In the genomic region with DNA sequence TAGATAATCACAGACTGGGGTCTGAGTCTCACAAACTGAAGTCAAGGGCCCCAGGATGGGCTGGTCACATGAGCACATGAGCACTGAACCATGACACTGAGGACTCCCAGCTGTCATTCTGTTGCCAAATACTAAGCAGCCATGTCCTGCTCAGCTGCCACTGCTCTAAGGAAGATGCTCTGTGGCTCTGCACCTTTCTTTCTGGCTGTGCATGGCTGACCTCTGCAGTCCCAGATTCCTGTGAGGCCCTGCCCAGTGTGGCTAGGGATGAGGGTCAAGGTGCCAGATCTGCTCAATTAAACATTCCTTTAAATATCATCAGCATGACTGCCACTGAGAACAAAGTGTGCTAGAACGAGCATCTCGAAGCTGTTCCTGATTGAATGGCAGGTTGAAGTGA, we compare ENCODE assay signal across 13 mouse cellular contexts.
DNase-seq lines count a peak whose midpoint lies in the region; ATAC-seq lines count a peak whose summit lies in the region.
"Had no signal": no experiment of that assay in that cellular context is flagged by ENCODE, and none has a peak within 500 bp of the region (broad histone marks: within the 10 kb centered on the region; RNA-seq: fewer than 3 reads in every experiment).

No protein-coding gene starts in this region.

- peaks cover 9% of the 10 kb centered on the region; the same call in 1 of the 2 replicates for H3K4me1 ChIP-seq in kidney, embryonic 16.5 days (ENCODE audit: insufficient read depth, low read length)
- peaks cover 9% of the 10 kb centered on the region for H3K4me1 ChIP-seq in neural tube, embryonic 14.5 days (ENCODE audit: control insufficient read depth, insufficient read depth, low read length)
- H3K4me1 ChIP-seq: heart, embryonic 13.5 days had no signal

- no peak overlapping the region for H3K9ac ChIP-seq in kidney, embryonic 16.5 days (replicated peaks; ENCODE audit: low read length)
- H3K9ac ChIP-seq in neural tube, embryonic 14.5 days (replicated peaks; ENCODE audit: low read depth, low read length) = no peak overlapping the region
- H3K9ac ChIP-seq: heart, embryonic 13.5 days had no signal

- no peak overlapping the region for H3K27ac ChIP-seq in kidney, embryonic 16.5 days (ENCODE audit: low read length)
- no peak overlapping the region for H3K27ac ChIP-seq in neural tube, embryonic 14.5 days (ENCODE audit: low read depth, low read length)
- H3K27ac ChIP-seq: heart, embryonic 13.5 days; left cerebral cortex, adult 2 months had no signal

- H3K4me2 ChIP-seq in kidney, embryonic 16.5 days (replicated peaks; ENCODE audit: low read depth, low read length) = no peak overlapping the region
- H3K4me2 ChIP-seq in neural tube, embryonic 14.5 days (ENCODE audit: low read depth, low read length) = no peak overlapping the region
- H3K4me2 ChIP-seq: heart, embryonic 13.5 days had no signal

- peak; percentile 90 for ATAC-seq in kidney, embryonic 16.5 days (ENCODE audit: low FRiP score, low TSS enrichment)
- ATAC-seq in neural tube, embryonic 14.5 days (ENCODE audit: low read depth) = 0 out of 2 replicates have a peak, but pooled peaks have one; percentile 25
- ATAC-seq in erythroblast, adult 5-6 weeks (replicated peaks; ENCODE audit: low FRiP score, poor library complexity, severe bottlenecking) = no peak
- ATAC-seq: inflammation-experienced regulatory T-cells, adult 6 months had no signal

- peak; percentile 15 to 17 for DNase-seq in cerebellum, postnatal 25 days
- DNase-seq in cerebellum, adult 9-10 months = no peak
- no peak for DNase-seq in kidney, postnatal 25 days
- DNase-seq in kidney, postnatal 10 days = peak; percentile 11
- DNase-seq in right cerebral cortex, adult 18-20 months = no peak
- DNase-seq: gastrocnemius, postnatal 14 days; thymus, postnatal 14 days had no signal

- WGBS in kidney, embryonic 16.5 days = 25% methylated on average over 2 of the region's 2 CpGs
- 51% methylated on average over 2 of the region's 2 CpGs for WGBS in neural tube, embryonic 14.5 days

- no peaks in the 10 kb centered on the region for H3K36me3 ChIP-seq in kidney, embryonic 16.5 days (ENCODE audit: insufficient read depth, low read length)
- H3K36me3 ChIP-seq in neural tube, embryonic 14.5 days (ENCODE audit: control insufficient read depth, insufficient read depth, low read length) = no peaks in the 10 kb centered on the region
- H3K36me3 ChIP-seq: heart, embryonic 13.5 days had no signal

- no peaks in the 10 kb centered on the region for H3K9me3 ChIP-seq in kidney, embryonic 16.5 days (ENCODE audit: low read length)
- H3K9me3 ChIP-seq in neural tube, embryonic 14.5 days (ENCODE audit: control insufficient read depth, low read length) = no peaks in the 10 kb centered on the region
- H3K9me3 ChIP-seq: heart, embryonic 13.5 days had no signal

- no peaks in the 10 kb centered on the region for H3K27me3 ChIP-seq in kidney, embryonic 16.5 days (ENCODE audit: insufficient read depth, low read length)
- H3K27me3 ChIP-seq in neural tube, embryonic 14.5 days (ENCODE audit: control insufficient read depth, insufficient read depth, low read length) = no peaks in the 10 kb centered on the region
- H3K27me3 ChIP-seq: heart, embryonic 13.5 days had no signal

- H3K4me3 ChIP-seq in kidney, embryonic 16.5 days (ENCODE audit: low read length) = no peak overlapping the region
- no peak overlapping the region for H3K4me3 ChIP-seq in neural tube, embryonic 14.5 days (ENCODE audit: low read depth, low read length)
- H3K4me3 ChIP-seq: heart, embryonic 13.5 days; left cerebral cortex, adult 2 months had no signal

Comparison
In these comparisons a context has a peak if more than half of its experiments do, and no peak if none do; other contexts are left out.
1. DNase-seq: peak in cerebellum, postnatal 25 days (2 of 2) and kidney, postnatal 10 days (single experiment); none in cerebellum, adult 9-10 months (single experiment), kidney, postnatal 25 days (0 of 2) and right cerebral cortex, adult 18-20 months (single experiment).